Mouse (Mus musculus) bone marrow, adult 2 months (tissue): ENCODE data around the gene Cxcr5.

Experiments
- CTCF ChIP-seq: fragments of 200-500 bp; IDR thresholded peaks from 2 replicates; pipeline ENCODE4 v1.5.1; 2011; ENCODE audit warnings: low read length, control low read depth; ENCODE audit not compliant: control insufficient read depth, insufficient read depth
- POLR2A ChIP-seq: fragments of 200-500 bp; IDR thresholded peaks from 2 replicates; pipeline ENCODE4 v1.6.1; 2011; ENCODE audit warnings: low read depth, mild to moderate bottlenecking, control low read depth, low read length, borderline replicate concordance; ENCODE audit not compliant: control insufficient read depth

GRCm38 (mm10) chr9:44518068-44518467 lies 43.6 kb downstream of the Cxcr5 start:
- TF ChIP-seq POLR2A (no peak), CTCF (no peak)
